Mouse (Mus musculus) 416B (cell line): Measurements from ENCODE around the gene Mul1.
A peak's percentile ranks its signal among the peaks of the same experiment; 100 is the strongest.

ENCODE experiments used
- DNase-seq: peaks from one replicate; pipeline ENCODE4 v3.0.0; 2011; ENCODE audit warnings: low read depth

Mul1 gene

GRCm38 (mm10) chr4:138461471-138461870 lies 27.0 kb downstream of the Mul1 start:
- DNase-seq, result no peak

- no peak for DNase-seq
Observed at GRCm38 (mm10) chr4:138462971-138463831, 28.7 kb downstream of the Mul1 start.

GRCm38 (mm10) chr4:138463832-138464487 lies 29.5 kb downstream of the Mul1 start:
- DNase-seq, result peak; percentile 96

GRCm38 (mm10) chr4:138464667-138465353 lies 30.3 kb downstream of the Mul1 start:
- DNase-seq, result peak; percentile 60

- no peak for DNase-seq
Observed at GRCm38 (mm10) chr4:138465446-138465845, 31.0 kb downstream of the Mul1 start.

DNA sequence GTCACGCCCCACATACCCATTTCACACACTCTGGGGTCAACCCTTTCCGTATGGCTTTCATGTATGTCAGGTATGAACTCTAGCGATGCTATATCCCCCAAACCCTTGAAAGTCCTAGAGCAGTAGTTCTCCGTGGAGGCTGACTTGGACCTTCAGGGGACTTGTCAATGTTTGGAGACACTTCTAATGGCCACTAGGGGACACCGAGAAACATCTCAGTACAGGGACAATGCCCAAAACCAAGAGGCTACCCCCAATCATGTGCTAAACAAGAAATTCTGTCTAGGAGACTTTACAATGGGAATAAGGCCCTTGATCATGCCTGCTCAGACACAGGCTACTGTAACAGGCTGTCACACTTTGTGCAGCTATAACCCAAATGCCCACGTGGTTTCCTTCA lies 32.2 kb downstream of the Mul1 start:
- peak; percentile 16 for DNase-seq

DNA sequence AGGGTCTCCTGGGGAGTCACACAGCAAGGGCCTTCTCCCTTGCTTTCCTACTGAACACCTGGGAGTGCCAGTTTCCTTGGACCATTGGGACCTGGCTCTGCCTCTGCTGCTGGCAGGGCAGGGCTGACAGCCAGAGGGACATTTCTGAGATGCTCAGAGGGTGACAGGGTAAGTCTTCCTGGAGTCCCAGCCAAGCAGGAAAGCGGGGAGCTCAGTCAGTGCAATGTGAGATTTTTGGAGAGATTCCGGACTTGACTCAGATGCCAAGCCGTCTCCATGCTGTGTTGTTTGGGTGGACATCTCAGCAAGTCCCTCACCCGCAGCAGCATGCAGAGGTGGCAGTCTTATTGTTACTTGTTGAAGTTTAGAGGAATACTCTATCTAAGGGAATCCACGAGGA lies 33.0 kb downstream of the Mul1 start:
- no peak for DNase-seq

DNA sequence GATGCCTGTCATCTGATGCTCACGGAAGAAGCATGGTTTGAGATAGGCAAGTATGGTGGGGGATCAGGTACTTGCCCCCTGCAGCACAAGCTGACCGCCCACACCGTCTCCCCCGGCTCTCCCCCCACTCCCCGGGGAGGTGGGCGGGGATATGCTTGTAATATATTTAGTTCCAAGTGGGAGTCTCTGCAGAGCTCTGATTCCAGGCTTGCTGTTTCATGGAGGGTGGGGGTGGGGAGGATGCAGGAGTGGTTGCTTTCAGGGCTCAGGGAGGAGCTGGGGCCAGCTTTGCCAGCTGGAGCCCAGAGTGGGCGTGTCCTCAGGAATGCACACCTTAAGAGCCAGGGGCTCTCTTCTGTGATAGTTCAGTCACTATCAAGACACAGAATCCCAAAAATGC lies 34.6 kb downstream of the Mul1 start:
- DNase-seq, result no peak

- no peak for DNase-seq
Observed at GRCm38 (mm10) chr4:138471241-138471640, 36.8 kb downstream of the Mul1 start.

- no peak for DNase-seq
Observed at GRCm38 (mm10) chr4:138479595-138479994, 45.1 kb downstream of the Mul1 start.

DNA sequence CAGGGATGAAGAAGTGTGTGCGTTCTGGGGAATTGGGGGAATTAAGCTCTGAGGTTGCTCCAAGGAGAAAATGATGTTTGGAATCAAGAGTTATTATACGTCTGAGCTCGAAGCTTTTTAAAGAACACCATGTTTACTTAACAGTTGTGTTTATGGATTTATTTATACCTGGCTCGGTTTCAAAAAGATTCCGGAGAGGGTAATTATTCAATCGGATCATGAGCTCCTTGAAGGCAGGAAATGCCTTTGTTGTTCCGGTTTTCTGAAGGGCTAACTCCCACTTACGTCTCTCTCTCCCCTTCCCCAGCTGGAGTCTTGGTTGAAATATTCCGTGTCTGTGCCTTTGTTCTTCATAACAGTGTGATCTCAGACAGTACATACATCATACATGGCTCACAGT lies 46.5 kb downstream of the Mul1 start:
- no peak for DNase-seq

GRCm38 (mm10) chr4:138482721-138483120 lies 48.2 kb downstream of the Mul1 start:
- DNase-seq, result no peak

DNA sequence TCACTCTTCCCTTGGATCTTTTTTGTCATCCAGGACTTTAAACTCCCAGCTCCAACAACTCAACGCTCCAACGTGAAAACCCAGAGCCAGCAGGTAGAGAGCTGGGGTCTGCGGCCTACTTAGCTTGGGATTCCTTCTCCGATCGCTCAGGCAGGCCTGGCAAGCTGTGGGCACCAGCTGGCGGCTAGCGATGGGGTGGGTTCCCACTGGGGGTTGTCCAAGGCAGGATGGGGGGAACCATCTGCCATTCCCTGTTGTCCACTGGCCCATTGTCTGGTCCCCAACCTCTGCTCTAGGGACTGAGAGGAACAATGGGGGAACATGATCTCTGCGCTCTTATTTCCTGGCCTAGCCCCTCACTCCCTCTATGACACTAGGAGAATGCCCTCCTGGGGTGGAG lies 53.8 kb downstream of the Mul1 start:
- DNase-seq, result no peak

DNA sequence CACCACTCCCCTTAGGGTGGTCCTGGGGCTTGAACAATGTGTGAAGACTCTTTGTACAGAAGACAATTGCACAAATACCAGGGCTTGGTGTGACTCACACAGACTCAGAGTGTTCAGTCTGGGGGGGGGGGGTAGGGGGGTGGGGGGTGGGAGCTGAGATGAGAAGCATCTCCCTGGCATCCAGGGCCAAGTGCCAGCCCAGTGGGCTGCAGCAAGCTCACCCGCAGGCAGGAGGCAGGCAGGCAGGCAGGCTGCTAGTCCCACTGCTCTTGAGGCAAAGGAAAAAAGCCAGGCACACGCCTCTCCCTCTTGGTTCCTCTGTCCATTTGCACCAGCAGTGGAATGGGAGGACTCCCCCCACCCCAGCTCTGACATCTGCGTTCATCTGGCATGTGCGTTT lies 56.6 kb downstream of the Mul1 start:
- no peak for DNase-seq
